Mouse (Mus musculus) T-cell, adult 2 months (primary cell): ENCODE results near the gene Hivep2.

Experiments used
- DNase-seq: peaks from one replicate; pipeline ENCODE4 v3.0.0; 2022; ENCODE audit warnings: low spot score

Gene Hivep2

GRCm38 (mm10) chr10:14085241-14085659 is 119.4 kb downstream of the Hivep2 start:
- peak; percentile 47 for DNase-seq

GRCm38 (mm10) chr10:14085882-14086515 is 120.1 kb downstream of the Hivep2 start:
- DNase-seq: peak; percentile 80

GRCm38 (mm10) chr10:14087316-14087715 is 121.4 kb downstream of the Hivep2 start:
- DNase-seq: peak; percentile 4

GRCm38 (mm10) chr10:14089488-14089887 is 123.6 kb downstream of the Hivep2 start:
- DNase-seq: no peak

GRCm38 (mm10) chr10:14094033-14094432 is 128.2 kb downstream of the Hivep2 start:
- DNase-seq: no peak

GRCm38 (mm10) chr10:14096045-14096444 is 130.2 kb downstream of the Hivep2 start:
- DNase-seq: no peak

GRCm38 (mm10) chr10:14099182-14099581 is 133.3 kb downstream of the Hivep2 start:
- DNase-seq: no peak

- no peak for DNase-seq
These were observed 134.2 kb downstream of the Hivep2 start for GRCm38 (mm10) chr10:14100041-14100440.

- no peak for DNase-seq
These were observed 135.0 kb downstream of the Hivep2 start for GRCm38 (mm10) chr10:14100847-14101246.

- DNase-seq: no peak
These were observed 136.1 kb downstream of the Hivep2 start for GRCm38 (mm10) chr10:14101966-14102365.

GRCm38 (mm10) chr10:14107980-14108671 is 142.3 kb downstream of the Hivep2 start:
- DNase-seq: no peak

GRCm38 (mm10) chr10:14115846-14116245 is 150.0 kb downstream of the Hivep2 start:
- DNase-seq: peak; percentile 39

GRCm38 (mm10) chr10:14116978-14117377 is 151.1 kb downstream of the Hivep2 start:
- no peak for DNase-seq

GRCm38 (mm10) chr10:14119201-14119600 is 153.3 kb downstream of the Hivep2 start:
- DNase-seq: no peak

- no peak for DNase-seq
These were observed 154.6 kb downstream of the Hivep2 start for GRCm38 (mm10) chr10:14120512-14120911.

- no peak for DNase-seq
These were observed 162.0 kb downstream of the Hivep2 start for GRCm38 (mm10) chr10:14127826-14128225.

GRCm38 (mm10) chr10:14130270-14130669 is 164.4 kb downstream of the Hivep2 start:
- DNase-seq: no peak

- DNase-seq: no peak
These were observed 165.4 kb downstream of the Hivep2 start for GRCm38 (mm10) chr10:14131307-14131706.

- DNase-seq: no peak
These were observed 166.2 kb downstream of the Hivep2 start for GRCm38 (mm10) chr10:14132061-14132460.

GRCm38 (mm10) chr10:14132937-14133336 is 167.1 kb downstream of the Hivep2 start:
- no peak for DNase-seq

GRCm38 (mm10) chr10:14138663-14139062 is 172.8 kb downstream of the Hivep2 start:
- DNase-seq: no peak

GRCm38 (mm10) chr10:14144840-14145239 is 179.0 kb downstream of the Hivep2 start:
- no peak for DNase-seq

GRCm38 (mm10) chr10:14164829-14165228 is 199.0 kb downstream of the Hivep2 start:
- no peak for DNase-seq
